Mouse (Mus musculus): ENCODE measurements around the gene Samd8. TPM values are rescaled to one million over a fixed set of nuclear protein-coding genes. Genes with fewer than 3 reads are reported as not detected.

Samd8 gene
- polyA plus RNA-seq (2012) = 0.19 and 0.47 TPM in 2 replicates

- Histone ChIP-seq H3K27me3 (ENCODE audit: control insufficient read depth) (no peaks in the 10 kb centered on the region), H3K4me3 (replicated peaks) (peak within 1 kb of the TSS; percentile 95), H3K9me3 (ENCODE audit: control insufficient read depth, low read length) (no peaks in the 10 kb centered on the region), H3K36me3 (ENCODE audit: control insufficient read depth) (no peaks in the 10 kb centered on the region), H3K4me1 (ENCODE audit: control insufficient read depth) (peaks cover 62% of the 10 kb centered on the region)
- TF ChIP-seq GATA1 (IDR thresholded peaks at IDR 0.05; ENCODE audit: low read length) (no peak), TAL1 (IDR thresholded peaks at IDR 0.05; ENCODE audit: low read length) (no peak)
Observed at GRCm38 (mm10) chr14:21750008-21750880, at the start of gene Samd8. TSS of gene Samd8 (plus strand) at chr14:21750531.

GRCm38 (mm10) chr14:21702691-21703090 lies 47.6 kb upstream of the Samd8 start:
- H3K9me3 ChIP-seq (ENCODE audit: control insufficient read depth, low read length) = no peaks in the 10 kb centered on the region
- peaks cover under 1% of the 10 kb centered on the region for H3K4me1 ChIP-seq (ENCODE audit: control insufficient read depth)
- no peaks in the 10 kb centered on the region for H3K36me3 ChIP-seq (ENCODE audit: control insufficient read depth)
- no peak overlapping the region for H3K4me3 ChIP-seq (replicated peaks)
- no peak for TF ChIP-seq TAL1 (IDR thresholded peaks at IDR 0.05; ENCODE audit: low read length)
- peaks cover 5% of the 10 kb centered on the region for H3K27me3 ChIP-seq (ENCODE audit: control insufficient read depth)

GRCm38 (mm10) chr14:21703255-21703654 lies 47.1 kb upstream of the Samd8 start:
- TF ChIP-seq TAL1 (IDR thresholded peaks at IDR 0.05; ENCODE audit: low read length) (no peak), GATA1 (IDR thresholded peaks at IDR 0.05; ENCODE audit: low read length) (no peak)

GRCm38 (mm10) chr14:21705462-21705861 lies 44.9 kb upstream of the Samd8 start:
- H3K36me3 ChIP-seq (ENCODE audit: control insufficient read depth) = no peaks in the 10 kb centered on the region
- H3K9me3 ChIP-seq (ENCODE audit: control insufficient read depth, low read length) = no peaks in the 10 kb centered on the region
- peaks cover 5% of the 10 kb centered on the region for H3K27me3 ChIP-seq (ENCODE audit: control insufficient read depth)
- no peaks in the 10 kb centered on the region for H3K4me1 ChIP-seq (ENCODE audit: control insufficient read depth)
- H3K4me3 ChIP-seq (replicated peaks) = no peak overlapping the region
- TF ChIP-seq GATA1 (IDR thresholded peaks at IDR 0.05; ENCODE audit: low read length) (no peak), TAL1 (IDR thresholded peaks at IDR 0.05; ENCODE audit: low read length) (no peak)

More at GRCm38 (mm10) chr14:21703255-21703654, 47.1 kb upstream of the Samd8 start:
- no peak overlapping the region for H3K4me3 ChIP-seq (replicated peaks)
- no peaks in the 10 kb centered on the region for H3K36me3 ChIP-seq (ENCODE audit: control insufficient read depth)
- H3K9me3 ChIP-seq (ENCODE audit: control insufficient read depth, low read length) = no peaks in the 10 kb centered on the region
- peaks cover 5% of the 10 kb centered on the region for H3K27me3 ChIP-seq (ENCODE audit: control insufficient read depth)
- no peaks in the 10 kb centered on the region for H3K4me1 ChIP-seq (ENCODE audit: control insufficient read depth)

- Histone ChIP-seq H3K4me1 (ENCODE audit: control insufficient read depth) (no peaks in the 10 kb centered on the region), H3K4me3 (replicated peaks) (no peak overlapping the region), H3K36me3 (ENCODE audit: control insufficient read depth) (no peaks in the 10 kb centered on the region), H3K27me3 (ENCODE audit: control insufficient read depth) (peaks cover 5% of the 10 kb centered on the region), H3K9me3 (ENCODE audit: control insufficient read depth, low read length) (no peaks in the 10 kb centered on the region)
- TF ChIP-seq TAL1 (IDR thresholded peaks at IDR 0.05; ENCODE audit: low read length) (no peak), GATA1 (IDR thresholded peaks at IDR 0.05; ENCODE audit: low read length) (no peak)
Observed at GRCm38 (mm10) chr14:21706759-21707571, 43.4 kb upstream of the Samd8 start.

- Histone ChIP-seq H3K4me3 (replicated peaks) (no peak overlapping the region), H3K4me1 (ENCODE audit: control insufficient read depth) (no peaks in the 10 kb centered on the region), H3K27me3 (ENCODE audit: control insufficient read depth) (peaks cover 5% of the 10 kb centered on the region), H3K36me3 (ENCODE audit: control insufficient read depth) (no peaks in the 10 kb centered on the region), H3K9me3 (ENCODE audit: control insufficient read depth, low read length) (no peaks in the 10 kb centered on the region)
- TF ChIP-seq TAL1 (IDR thresholded peaks at IDR 0.05; ENCODE audit: low read length) = no peak
- TF ChIP-seq GATA1 (IDR thresholded peaks at IDR 0.05; ENCODE audit: low read length) = no peak
Observed at GRCm38 (mm10) chr14:21709545-21709944, 40.8 kb upstream of the Samd8 start.

GRCm38 (mm10) chr14:21711231-21711630 lies 39.1 kb upstream of the Samd8 start:
- Histone ChIP-seq H3K9me3 (ENCODE audit: control insufficient read depth, low read length) (no peaks in the 10 kb centered on the region), H3K4me3 (replicated peaks) (no peak overlapping the region), H3K27me3 (ENCODE audit: control insufficient read depth) (peaks cover 5% of the 10 kb centered on the region), H3K4me1 (ENCODE audit: control insufficient read depth) (no peaks in the 10 kb centered on the region), H3K36me3 (ENCODE audit: control insufficient read depth) (no peaks in the 10 kb centered on the region)
- no peak for TF ChIP-seq GATA1 (IDR thresholded peaks at IDR 0.05; ENCODE audit: low read length)
- no peak for TF ChIP-seq TAL1 (IDR thresholded peaks at IDR 0.05; ENCODE audit: low read length)

GRCm38 (mm10) chr14:21714486-21714885 lies 35.8 kb upstream of the Samd8 start, which contains the start of gene Dupd1:
TSS of gene Dupd1 (minus strand) at chr14:21714576.
- no peak within 1 kb of the TSS for H3K4me3 ChIP-seq (replicated peaks)
- no peaks in the 10 kb centered on the region for H3K27me3 ChIP-seq (ENCODE audit: control insufficient read depth)
- H3K36me3 ChIP-seq (ENCODE audit: control insufficient read depth) = no peaks in the 10 kb centered on the region
- TF ChIP-seq GATA1 (IDR thresholded peaks at IDR 0.05; ENCODE audit: low read length) (no peak), TAL1 (IDR thresholded peaks at IDR 0.05; ENCODE audit: low read length) (no peak)
- no peaks in the 10 kb centered on the region for H3K4me1 ChIP-seq (ENCODE audit: control insufficient read depth)
- no peaks in the 10 kb centered on the region for H3K9me3 ChIP-seq (ENCODE audit: control insufficient read depth, low read length)
